Mouse (Mus musculus) cerebellum, postnatal 36 days (tissue): ENCODE data around the gene Ppfia3.
"Not testable (repeated sequence)": the region's sequence is repeated elsewhere in the genome, so short reads cannot be mapped to it uniquely, and the experiment has no call there.

Experiments used
- DNase-seq, 2 experiments: peaks; one replicate each; pipeline ENCODE4 v3.0.0; 2021 to 2022; ENCODE audit warnings: mixed read lengths in 2 of 2

Ppfia3 gene

DNA sequence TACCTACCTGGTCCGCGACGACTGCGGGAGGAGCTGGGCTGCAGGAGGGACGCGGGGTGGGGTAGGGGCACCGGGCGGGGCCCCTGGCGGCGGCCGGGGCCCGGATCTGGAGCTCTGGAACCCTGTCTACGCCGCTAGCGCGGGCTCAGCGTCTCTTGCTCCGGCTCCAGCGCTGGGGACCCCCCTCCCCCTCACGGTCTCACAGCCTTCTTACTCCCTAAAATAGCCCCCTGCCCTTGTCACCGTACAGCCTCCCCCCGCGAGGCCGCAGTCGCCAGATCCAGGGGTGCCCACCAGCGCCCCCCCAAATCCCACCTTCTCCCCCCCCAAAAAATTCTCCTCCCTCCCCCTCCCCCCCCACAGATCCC, at the start of gene Ppfia3:
Gene Ppfia3, minus strand, starts transcription at position 368 of the 368 bp plus-strand sequence.
- no peak for DNase-seq

DNA sequence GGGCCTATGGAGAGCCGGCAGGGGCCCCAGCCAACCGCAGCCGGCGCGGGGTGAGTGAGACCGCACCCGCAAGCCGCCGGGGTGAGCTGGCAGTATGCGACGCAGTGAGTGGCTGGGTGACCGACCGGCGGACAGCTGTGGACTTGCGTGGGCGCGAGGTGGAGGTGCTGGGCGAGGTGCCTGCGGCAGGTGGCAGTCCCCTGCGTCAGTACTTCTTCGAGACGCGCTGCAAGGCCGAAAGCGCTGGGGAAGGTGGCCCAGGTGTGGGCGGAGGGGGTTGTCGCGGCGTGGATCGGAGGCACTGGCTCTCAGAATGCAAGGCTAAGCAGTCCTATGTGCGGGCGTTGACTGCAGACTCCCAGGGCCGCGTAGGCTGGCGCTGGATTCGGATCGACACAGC, 48.8 kb upstream of the Ppfia3 start:
- DNase-seq, result no peak

DNA sequence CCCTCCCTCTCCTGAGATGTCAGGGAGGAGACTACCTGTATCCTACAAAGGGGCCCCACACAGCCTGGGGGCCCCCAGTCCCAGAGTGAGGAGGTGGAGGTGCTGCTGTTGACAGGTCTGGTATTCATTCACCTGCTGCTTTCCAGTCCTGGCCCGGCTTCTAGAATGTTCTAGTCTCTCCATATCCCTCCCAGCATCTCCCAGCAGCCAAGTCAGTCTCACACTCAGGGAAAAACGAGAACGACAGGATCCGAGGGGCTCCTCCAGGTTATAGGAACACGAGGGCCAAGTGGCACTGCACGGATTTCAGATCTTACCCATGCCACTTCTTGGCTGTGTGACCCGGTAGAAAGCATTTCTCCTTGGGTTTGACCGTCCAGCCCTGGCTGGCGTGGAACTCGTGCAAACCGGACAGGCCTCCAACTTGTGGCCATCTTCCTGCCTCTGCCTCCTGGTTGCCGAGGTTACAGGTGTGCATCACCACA, 48.0 kb upstream of the Ppfia3 start:
- DNase-seq, result no peak

GRCm38 (mm10) chr7:45413864-45414739, 47.3 kb upstream of the Ppfia3 start:
- no peak for DNase-seq

DNA sequence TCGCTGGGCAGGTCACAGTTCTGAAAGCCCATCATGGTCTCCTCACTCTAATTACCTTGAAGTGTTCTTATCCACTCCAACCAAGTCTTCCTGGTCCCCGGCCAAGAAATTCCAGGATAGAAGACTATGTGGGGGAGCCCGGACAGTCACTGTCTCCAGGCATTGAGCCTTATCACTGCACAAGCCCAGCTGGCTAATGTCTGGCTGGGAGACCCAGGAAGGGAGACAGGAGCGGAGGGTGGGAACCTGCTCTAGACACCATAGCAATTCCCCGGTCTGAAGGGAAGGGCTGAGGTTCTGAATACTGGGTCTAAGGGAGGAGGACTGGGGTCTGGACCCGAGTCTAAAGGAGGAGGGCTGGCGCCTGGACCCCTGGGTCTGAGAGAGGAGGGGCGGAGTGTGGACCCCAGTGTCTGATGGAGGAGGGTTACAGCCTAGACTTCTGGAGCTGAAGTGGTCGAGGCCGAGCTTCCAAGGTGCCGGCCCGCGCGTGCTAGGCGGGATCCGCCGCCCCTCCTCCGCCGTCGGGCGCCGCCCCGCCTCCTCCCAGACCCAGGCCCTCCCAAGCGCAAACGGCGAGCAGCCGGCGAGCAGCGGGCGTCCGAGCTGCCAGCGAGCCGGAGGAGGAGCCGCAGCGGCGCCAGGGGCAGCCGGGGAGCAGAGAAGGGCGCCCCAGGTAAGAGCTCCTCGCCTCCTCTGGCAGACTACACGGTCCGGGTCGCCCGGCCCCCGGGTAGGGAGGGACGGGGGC, 46.5 kb upstream of the Ppfia3 start, which contains the start of gene Ntf5:
Gene Ntf5, plus strand, starts transcription at position 583 of the 751 bp plus-strand sequence.
- no peak for DNase-seq

GRCm38 (mm10) chr7:45412421-45412820, 45.6 kb upstream of the Ppfia3 start:
- no peak for DNase-seq

- DNase-seq, result no peak
Measured at GRCm38 (mm10) chr7:45409497-45410163, 42.8 kb upstream of the Ppfia3 start.

GRCm38 (mm10) chr7:45408949-45409348, 42.1 kb upstream of the Ppfia3 start:
- DNase-seq, result no peak

- DNase-seq, result no peak
Measured at GRCm38 (mm10) chr7:45408351-45408750, 41.5 kb upstream of the Ppfia3 start.

DNA sequence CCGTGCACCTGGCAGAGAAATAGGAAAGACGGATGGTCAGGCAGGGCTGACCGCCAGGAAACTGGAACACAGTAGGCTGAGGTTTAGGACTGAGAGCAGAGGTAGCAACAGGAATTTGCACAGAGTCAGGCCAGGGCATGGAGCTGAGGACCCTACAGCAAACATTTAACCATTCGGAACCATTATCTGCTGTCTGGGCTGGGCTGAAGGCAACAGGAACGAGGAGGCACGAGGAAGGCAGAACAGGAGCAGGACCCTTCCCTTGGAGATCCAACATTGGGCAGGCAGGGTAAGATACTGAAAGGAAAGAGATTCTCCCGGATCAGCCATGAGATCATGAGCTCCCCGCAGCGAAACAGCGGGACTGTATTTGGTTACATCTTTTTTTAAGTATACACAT, 41.0 kb upstream of the Ppfia3 start:
- no peak for DNase-seq

- no peak for DNase-seq
Measured at GRCm38 (mm10) chr7:45406157-45407156, 39.6 kb upstream of the Ppfia3 start.

- DNase-seq, result peak; percentile 70 to 74
Measured at GRCm38 (mm10) chr7:45405091-45406075, 38.6 kb upstream of the Ppfia3 start, which contains the start of gene Kcna7. Gene Kcna7 (plus strand): TSS chr7:45405653.

GRCm38 (mm10) chr7:45403532-45404261, 36.9 kb upstream of the Ppfia3 start:
- peak; percentile 54 for DNase-seq

- no peak for DNase-seq
Measured at GRCm38 (mm10) chr7:45401521-45402085, 34.8 kb upstream of the Ppfia3 start.

- DNase-seq, result no peak
Measured at GRCm38 (mm10) chr7:45396787-45397186, 30.0 kb upstream of the Ppfia3 start.

- not testable (repeated sequence) for DNase-seq
Measured at GRCm38 (mm10) chr7:45396337-45396775, 29.5 kb upstream of the Ppfia3 start.

- peak; percentile 100 for DNase-seq
Measured at GRCm38 (mm10) chr7:45395578-45396336, 28.9 kb upstream of the Ppfia3 start, which contains the start of gene Snrnp70. Gene Snrnp70 (minus strand): TSS chr7:45395742.

DNA sequence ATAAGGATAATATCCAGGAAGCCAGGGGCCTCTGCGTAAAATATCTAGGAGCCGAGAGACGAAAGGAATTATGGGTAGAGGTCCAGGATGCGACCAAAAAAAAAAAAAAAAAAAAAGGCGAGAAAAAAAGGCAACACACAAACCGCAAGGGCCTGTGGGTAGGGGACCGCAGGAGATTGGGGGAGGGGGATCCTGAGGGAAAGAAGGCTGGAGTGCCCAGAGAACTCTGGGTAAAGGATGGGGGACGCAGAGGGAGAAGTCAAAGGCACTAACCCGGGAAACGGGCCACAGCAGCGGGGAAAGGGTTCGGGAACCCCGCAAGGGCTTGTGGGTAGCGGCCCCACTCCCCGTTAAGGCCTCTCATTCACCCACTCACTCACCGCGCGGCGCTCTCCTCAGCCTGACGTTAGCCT, 28.3 kb upstream of the Ppfia3 start:
- DNase-seq, result no peak
